Mouse (Mus musculus) ovary, adult 18-20 months (tissue): ENCODE data around the gene Itsn1.

Source experiments
- DNase-seq: peaks from one replicate; pipeline ENCODE4 v3.0.0; 2022; ENCODE audit warnings: low spot score, mixed read lengths

Gene Itsn1

DNA sequence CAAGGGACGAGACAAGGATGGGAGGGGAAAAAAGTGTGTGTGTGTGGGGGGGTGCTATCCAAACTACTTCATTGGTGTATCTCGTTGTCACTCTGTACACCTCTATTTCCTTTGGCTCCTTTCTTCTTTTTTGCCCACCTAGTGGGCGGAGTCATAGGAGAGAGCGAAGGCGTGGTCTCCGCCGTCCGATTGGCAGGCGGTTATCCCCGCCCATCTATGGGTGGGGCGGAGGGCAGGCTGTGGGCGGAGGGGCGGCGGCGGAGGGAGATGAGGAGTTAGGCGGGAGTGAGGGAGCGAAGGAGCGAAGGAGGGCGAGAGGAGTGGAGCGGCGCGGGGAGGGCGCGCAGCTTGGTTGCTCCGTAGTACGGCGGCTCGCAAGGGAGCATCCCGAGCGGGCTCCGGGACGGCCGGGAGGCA lies at the start of gene Itsn1:
Gene Itsn1, plus strand, starts transcription at position 216 of the 417 bp plus-strand sequence.
- DNase-seq, result peak; percentile 99

DNA sequence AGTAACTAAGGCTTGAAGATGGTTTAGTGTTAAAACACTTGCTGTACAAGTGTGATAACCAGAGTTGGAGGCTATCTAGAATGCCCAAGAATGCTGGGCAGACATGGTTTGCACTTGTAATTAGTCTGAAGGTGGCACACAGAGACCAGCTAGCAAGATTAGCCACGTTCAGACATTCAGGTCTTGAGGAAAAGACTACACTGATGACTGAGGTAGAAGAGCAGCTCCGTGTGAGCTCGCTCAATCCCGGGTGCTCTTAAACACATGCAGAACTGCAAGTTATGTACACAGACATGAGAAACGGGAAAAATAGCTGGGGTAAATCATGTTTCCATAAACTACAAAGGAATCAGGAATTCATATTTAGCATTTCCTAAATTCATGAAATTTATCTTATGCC lies 48.4 kb upstream of the Itsn1 start:
- DNase-seq, result no peak

DNA sequence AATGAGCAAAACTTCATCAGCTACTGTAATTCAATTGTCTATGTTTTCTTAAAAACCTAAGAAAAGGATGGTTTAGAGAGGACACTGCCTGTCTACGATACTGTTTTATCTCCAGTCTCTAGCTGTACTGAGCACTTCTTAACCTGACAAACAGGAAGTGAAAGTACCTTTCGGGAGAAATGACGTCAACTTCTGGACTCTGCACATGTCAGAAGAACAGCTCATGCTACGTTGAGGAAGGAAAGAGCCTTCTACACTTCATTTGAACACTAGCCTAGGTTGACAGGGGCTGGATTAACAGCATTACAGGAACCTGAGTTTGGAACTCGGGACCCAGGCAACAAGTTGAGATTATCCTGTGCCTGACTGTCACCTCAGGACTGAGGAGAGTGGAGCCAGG lies 43.6 kb upstream of the Itsn1 start:
- no peak for DNase-seq

DNA sequence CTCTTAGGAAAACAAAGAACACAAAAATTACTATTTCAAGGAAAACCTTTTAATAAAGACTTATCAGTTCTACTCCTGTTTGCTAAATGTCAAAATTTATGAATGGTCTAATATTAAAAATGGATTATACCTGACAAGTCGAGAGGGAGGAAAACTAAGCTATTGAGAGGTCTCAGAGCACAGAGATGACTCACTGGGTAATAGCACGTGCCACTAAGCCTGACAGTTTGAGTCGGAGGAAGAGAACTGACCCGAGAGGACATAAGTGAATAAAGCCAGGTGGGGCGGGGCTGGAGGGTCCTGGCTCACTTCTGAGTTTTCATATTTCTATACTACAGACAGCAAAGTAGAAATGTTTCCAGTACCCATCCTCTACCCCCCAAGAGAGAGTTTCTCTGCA lies 42.7 kb upstream of the Itsn1 start:
- no peak for DNase-seq

DNA sequence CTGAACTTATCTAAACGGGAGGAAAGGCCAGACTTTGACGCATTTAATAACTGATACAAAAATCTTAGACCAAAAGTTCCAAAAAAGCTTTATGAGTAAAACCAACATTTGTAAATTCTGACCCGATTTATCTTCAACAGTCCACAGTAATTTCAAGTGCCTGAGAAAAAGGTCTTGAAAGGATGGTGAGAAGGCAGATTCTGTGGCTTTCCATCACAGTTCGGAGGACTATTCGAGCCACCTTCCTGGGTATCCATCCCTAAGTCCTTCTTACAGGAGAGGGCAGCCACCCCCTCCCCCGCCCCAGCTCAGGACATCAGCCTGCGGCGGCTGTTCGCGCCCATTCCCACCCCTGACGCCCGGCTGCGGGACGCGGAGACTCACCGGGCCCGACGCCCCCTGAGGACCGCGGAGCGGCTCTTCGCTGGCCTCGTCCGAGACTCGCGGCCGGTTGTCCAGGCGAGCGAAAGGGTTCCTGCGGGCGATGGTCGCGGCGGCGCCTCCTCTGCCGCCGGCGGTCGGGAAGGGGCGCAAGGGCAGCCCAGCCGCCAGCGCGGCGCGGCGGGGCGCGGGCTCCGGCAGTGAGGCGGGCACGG lies 41.0 kb upstream of the Itsn1 start:
- no peak for DNase-seq

GRCm38 (mm10) chr16:91688619-91689334 lies 40.3 kb upstream of the Itsn1 start, which contains the start of gene Donson:
Donson (minus strand) TSS chr16:91688770.
- DNase-seq, result peak; percentile 89

DNA sequence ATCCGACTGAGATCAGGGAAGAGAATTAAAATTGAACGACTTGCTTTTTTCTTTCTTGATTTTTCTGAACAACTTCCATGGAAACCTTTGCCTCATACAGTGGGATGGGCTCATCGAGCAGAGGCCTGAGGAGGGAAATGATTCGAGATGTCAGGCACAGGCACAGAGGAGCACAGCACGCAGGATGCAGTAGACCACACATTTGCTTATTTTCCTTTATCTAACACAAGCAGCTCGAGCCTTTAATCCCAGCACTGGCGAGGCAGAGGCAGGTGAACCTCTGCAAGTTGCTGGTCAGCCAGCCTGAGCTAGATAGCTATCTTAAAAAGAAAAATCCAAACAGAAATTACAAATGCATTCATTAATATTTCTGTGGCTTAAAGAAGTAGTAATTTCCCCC lies 39.3 kb upstream of the Itsn1 start:
- no peak for DNase-seq

- DNase-seq, result peak; percentile 29
Measured at GRCm38 (mm10) chr16:91694455-91695084, 34.5 kb upstream of the Itsn1 start.

GRCm38 (mm10) chr16:91695108-91695755 lies 33.8 kb upstream of the Itsn1 start:
- no peak for DNase-seq

DNA sequence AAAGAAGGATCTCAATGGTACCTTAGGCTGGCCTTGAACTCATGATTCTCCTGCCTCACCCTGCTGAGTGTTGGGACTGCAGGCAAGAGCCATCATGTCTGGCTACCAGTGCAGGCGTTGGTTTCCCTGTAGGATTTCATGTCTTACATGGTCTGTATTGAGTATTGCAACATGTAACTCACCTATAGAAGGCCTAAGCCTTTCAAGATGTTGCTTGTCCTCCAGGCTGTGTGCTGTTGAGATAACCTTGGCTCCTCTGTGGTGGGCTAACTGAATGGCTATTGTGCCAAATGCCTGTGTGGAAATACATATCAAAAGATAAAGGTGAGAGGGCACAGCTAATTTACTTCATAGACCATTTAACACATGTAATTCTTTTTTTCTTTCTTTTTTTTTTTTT lies 30.1 kb upstream of the Itsn1 start:
- no peak for DNase-seq

DNA sequence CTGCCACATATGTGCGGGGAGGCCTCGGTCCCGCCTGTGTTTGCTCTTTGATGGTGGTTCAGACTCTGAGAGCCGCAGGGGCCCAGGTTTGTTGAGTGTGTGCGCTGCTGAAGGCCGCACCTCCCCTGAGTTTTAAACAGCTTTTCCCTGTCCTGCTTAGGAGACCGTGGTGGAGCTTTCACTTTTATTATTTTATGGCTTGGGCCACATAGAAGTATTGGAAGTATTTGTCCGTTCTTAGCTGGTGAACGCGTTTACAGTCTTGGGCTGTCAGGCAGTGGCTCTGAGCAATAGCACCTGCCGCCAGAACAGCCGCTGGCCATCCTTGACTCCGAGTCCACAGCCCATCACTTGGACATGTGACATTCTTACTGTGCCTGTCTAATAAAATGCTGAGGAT lies 27.2 kb upstream of the Itsn1 start:
- DNase-seq, result no peak

- no peak for DNase-seq
Measured at GRCm38 (mm10) chr16:91702771-91703188, 26.3 kb upstream of the Itsn1 start.

- no peak for DNase-seq
Measured at GRCm38 (mm10) chr16:91704603-91705340, 24.3 kb upstream of the Itsn1 start.

DNA sequence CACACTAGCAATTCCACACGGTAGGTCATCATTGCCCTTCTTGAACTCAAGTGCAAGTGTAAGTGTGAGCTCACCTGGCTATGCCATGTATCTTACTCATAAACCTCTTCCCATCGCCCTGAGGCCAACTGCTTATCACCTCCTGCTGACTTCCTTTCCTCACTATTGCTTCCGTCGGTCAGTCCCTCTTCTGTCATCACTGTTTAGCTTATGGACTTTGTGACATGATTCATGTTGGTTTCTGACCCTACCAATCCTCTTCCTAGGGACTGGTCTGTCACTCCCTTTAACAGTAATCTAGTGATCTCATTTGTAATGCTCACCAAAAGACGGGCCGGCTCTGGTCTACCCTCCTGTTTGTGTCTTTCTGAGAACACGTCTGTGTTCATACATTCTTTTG lies 18.8 kb upstream of the Itsn1 start:
- DNase-seq, result no peak

GRCm38 (mm10) chr16:91716927-91717349 lies 12.1 kb upstream of the Itsn1 start:
- DNase-seq, result no peak

DNA sequence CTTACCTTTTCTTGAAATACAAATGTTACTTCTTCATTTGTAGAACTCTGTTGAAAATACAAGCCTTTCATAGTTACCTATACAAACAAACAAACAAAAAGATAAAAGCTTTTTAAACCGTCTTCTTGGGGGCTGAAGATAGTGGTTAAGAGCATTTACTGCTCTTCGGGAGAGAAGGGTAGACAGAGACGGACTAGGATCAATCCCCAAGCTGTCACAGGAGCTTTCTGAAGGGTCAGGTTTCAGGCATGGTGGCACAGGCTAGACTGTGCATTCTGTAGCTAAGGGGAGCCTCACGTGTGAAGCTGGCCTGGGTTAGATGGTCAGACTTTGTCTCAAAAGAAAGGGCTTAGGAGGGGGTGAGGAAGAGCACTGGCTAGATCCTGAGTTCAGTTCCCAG lies 11.7 kb upstream of the Itsn1 start:
- no peak for DNase-seq

- DNase-seq, result no peak
Measured at GRCm38 (mm10) chr16:91724247-91724646, 4.8 kb upstream of the Itsn1 start.

DNA sequence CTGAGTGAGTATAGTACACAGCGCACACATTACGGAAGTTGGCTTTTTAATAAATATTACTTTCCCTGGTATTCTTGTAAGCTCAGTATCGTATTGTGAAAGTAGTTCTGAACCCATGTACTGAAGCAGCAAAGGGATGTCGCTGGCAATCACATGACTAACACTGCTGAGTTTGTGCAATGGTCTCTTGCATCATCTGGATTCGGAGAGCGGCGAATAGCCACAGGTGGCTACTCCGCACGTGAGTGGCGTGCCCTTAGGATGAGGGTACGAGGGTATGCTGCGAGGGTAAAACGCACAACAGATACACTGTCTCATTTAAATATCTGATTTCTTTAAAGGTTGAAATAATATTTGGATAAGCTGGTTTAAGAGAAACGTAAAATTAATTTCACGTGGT lies 1.6 kb upstream of the Itsn1 start:
- DNase-seq, result no peak

DNA sequence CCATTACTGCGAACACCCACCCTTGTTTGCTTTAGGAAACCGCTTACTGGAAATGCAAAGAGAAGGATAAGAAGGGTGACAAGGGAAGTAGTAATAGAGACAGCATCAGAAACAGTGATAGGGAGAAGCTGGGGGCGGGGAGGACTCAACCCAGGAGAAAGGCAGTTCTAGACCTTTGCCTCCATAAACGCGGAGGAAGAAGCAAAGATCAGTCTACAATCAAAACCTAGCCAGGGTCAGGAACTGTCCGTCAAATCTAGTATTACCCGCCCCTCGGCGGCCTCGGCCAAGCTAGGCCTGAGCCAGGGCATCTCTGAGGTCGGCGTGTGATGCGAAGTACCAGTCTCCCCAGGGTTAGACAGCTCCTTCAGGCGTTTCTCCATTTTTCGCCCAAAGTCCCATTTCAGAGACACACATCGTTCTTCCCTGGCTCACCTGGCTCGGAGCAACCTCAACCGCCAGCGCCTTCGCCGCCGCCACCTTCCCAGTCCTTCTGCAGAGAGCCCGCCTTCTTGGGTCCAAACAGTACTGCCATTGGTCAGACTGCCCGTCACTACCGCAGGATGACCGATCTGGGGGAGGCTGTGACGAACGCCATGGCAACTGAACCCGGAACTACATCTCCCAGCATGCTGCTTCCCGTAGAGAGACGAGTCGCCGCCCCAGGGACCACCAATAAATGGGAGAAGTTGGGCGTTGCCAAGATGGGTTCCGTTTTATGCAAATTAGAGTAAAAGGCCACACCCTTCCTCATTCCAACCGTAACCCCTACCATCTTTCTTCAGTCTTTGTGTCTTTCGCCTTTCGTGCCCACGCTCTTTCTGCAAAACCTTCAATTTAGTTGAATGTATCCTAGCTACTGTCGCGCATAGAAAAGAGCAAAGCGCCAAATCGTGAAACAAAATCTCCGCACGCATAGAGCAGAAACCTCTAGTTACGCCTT lies 687 bp upstream of the Itsn1 start, which contains the start of gene Cryzl1:
Gene Cryzl1, minus strand, starts transcription at position 853 of the 943 bp plus-strand sequence.
- DNase-seq, result peak; percentile 99

DNA sequence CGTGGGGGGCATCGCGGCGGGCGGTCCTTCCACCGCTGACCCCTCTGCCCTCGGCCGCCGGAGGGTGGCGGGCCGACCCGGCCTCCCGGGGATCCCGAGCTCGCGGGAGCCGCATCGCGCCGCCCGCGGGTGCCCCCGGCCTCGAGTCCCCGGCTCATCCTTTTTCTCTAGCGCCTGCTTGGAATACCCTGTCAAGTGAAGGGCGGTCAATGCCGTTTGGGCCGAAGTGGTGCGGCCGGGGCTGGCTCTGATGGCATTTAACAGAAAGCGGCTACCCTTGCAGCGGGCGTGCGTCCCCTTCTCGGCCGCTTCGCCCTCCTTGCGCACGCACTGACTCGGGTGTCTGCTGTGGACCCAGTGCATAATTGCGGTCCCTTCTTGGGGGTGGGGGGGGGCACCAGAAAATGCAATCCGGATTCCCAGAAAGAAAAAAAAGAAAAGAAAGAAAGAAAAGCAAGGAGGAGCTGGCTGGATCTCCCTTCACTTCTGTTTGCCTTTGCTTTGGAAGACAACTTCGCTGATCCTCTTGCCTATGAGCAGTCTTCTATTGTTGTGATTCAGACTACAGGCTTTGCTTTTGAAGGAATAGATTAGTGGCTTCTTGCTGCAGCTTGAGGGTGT lies 850 bp downstream of the Itsn1 start:
- peak; percentile 23 for DNase-seq
